Comparison of ENCODE assay signal across 22 mouse cellular contexts in the genomic region with DNA sequence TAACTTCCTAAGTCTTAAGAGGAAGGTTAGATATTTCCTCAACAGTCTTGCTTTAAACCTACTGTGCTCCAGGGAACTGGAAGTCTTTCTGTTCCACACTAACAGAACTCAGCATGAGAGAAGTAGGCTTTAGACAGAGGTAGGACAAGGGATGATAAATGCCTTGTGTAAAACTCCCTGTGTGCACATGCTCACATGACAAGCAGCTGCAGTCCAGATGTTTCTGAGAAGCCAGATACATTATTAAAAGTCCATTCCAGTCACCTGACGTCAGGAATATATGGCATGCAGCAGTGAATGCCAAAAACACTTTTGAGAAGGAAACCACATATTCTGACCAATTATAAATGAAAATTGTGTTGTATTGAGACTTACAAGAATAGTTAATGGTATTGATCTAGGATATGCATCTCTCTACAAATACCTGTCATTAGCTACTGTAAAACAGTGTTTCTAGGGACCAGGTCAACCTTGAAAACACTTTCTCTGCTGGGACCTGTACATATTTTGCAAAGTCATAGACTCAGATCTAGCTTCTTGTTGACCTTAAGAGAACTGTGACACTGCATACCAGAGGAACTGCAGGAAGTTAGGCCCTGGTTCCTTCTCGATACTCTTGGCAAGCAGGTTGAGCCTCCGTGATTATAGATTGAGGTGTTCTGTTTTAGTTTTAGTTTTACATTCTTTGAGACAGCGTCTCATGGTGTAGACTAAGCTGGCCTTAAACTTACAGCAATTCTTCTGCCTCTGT. TPM values are rescaled to one million over a fixed set of nuclear protein-coding genes. Genes with fewer than 3 reads are reported as not detected.
DNase-seq lines count a peak whose midpoint lies in the region; ATAC-seq and TF ChIP-seq lines count a peak whose summit lies in the region.
"Had no signal": no experiment of that assay in that cellular context is flagged by ENCODE, and none has a peak within 500 bp of the region (broad histone marks: within the 10 kb centered on the region; RNA-seq: fewer than 3 reads in every experiment).

No protein-coding gene starts in this region.

- no peak for ATAC-seq in hindbrain, embryonic 14.5 days (ENCODE audit: low FRiP score)
- no peak for ATAC-seq in hindbrain, embryonic 16.5 days
- ATAC-seq in embryonic facial prominence, embryonic 14.5 days (ENCODE audit: low read depth) = no peak
- ATAC-seq in limb, embryonic 14.5 days (ENCODE audit: low FRiP score, low read depth) = peak; percentile 86
- ATAC-seq: forebrain, postnatal 0 days; midbrain, embryonic 13.5 days had no signal

- H3K9me3 ChIP-seq in hindbrain, embryonic 14.5 days (ENCODE audit: control insufficient read depth, low read length) = no peaks in the 10 kb centered on the region
- no peaks in the 10 kb centered on the region for H3K9me3 ChIP-seq in hindbrain, embryonic 16.5 days (ENCODE audit: control insufficient read depth, low read length)
- H3K9me3 ChIP-seq in embryonic facial prominence, embryonic 14.5 days (ENCODE audit: control insufficient read depth, low read length) = no peaks in the 10 kb centered on the region
- H3K9me3 ChIP-seq in limb, embryonic 14.5 days (ENCODE audit: control insufficient read depth, low read length) = no peaks in the 10 kb centered on the region
- H3K9me3 ChIP-seq: G1E; heart, embryonic 10.5 days; midbrain, embryonic 13.5 days had no signal

- peak overlapping the region; percentile 68 for H3K27ac ChIP-seq in hindbrain, embryonic 14.5 days
- no peak overlapping the region for H3K27ac ChIP-seq in hindbrain, embryonic 16.5 days (ENCODE audit: low read depth, low read length)
- H3K27ac ChIP-seq in embryonic facial prominence, embryonic 14.5 days (replicated peaks; ENCODE audit: low read depth, low read length) = 0 out of 2 replicates have a peak overlapping the region, but pooled peaks have one; percentile 9
- peak overlapping the region; percentile 45 for H3K27ac ChIP-seq in limb, embryonic 14.5 days (replicated peaks; ENCODE audit: low read depth, low read length)
- H3K27ac ChIP-seq: heart, embryonic 10.5 days; midbrain, embryonic 13.5 days had no signal

- peaks cover 61% of the 10 kb centered on the region for H3K36me3 ChIP-seq in hindbrain, embryonic 14.5 days (replicated peaks; ENCODE audit: control insufficient read depth, insufficient read depth)
- peaks cover 11% of the 10 kb centered on the region for H3K36me3 ChIP-seq in hindbrain, embryonic 16.5 days (ENCODE audit: control insufficient read depth, insufficient read depth, low read length)
- peaks cover 49% of the 10 kb centered on the region for H3K36me3 ChIP-seq in embryonic facial prominence, embryonic 14.5 days (ENCODE audit: control insufficient read depth, insufficient read depth, low read length)
- peaks cover 57% of the 10 kb centered on the region for H3K36me3 ChIP-seq in limb, embryonic 14.5 days (ENCODE audit: control insufficient read depth, insufficient read depth, low read length)

- H3K4me1 ChIP-seq in hindbrain, embryonic 14.5 days (replicated peaks; ENCODE audit: control insufficient read depth, insufficient read depth, low read length) = no peaks in the 10 kb centered on the region
- H3K4me1 ChIP-seq in hindbrain, embryonic 16.5 days (ENCODE audit: control insufficient read depth, insufficient read depth, low read depth, low read length) = no peaks in the 10 kb centered on the region
- H3K4me1 ChIP-seq in embryonic facial prominence, embryonic 14.5 days (ENCODE audit: control insufficient read depth, insufficient read depth, low read length) = no peaks in the 10 kb centered on the region
- peaks cover 2% of the 10 kb centered on the region; the same call in 1 of the 2 replicates for H3K4me1 ChIP-seq in limb, embryonic 14.5 days (ENCODE audit: control insufficient read depth, insufficient read depth, low read length)
- H3K4me1 ChIP-seq: heart, embryonic 10.5 days; midbrain, embryonic 13.5 days had no signal

- intact Hi-C loops in left cerebral cortex, postnatal 4 days (cut with DNase I) = no loop called here

- no peak overlapping the region for H3K9ac ChIP-seq in hindbrain, embryonic 14.5 days
- H3K9ac ChIP-seq in hindbrain, embryonic 16.5 days (ENCODE audit: low read depth, low read length) = no peak overlapping the region
- H3K9ac ChIP-seq in embryonic facial prominence, embryonic 14.5 days (ENCODE audit: low read depth, low read length) = no peak overlapping the region
- H3K9ac ChIP-seq in limb, embryonic 14.5 days (ENCODE audit: low read depth, low read length, severe bottlenecking) = no peak overlapping the region
- H3K9ac ChIP-seq: forebrain, postnatal 0 days; midbrain, embryonic 13.5 days had no signal

- WGBS in hindbrain, embryonic 14.5 days = 83% methylated on average over 4 of the region's 4 CpGs
- WGBS in hindbrain, embryonic 16.5 days = 82% methylated on average over 4 of the region's 4 CpGs
- 58% methylated on average over 4 of the region's 4 CpGs for WGBS in embryonic facial prominence, embryonic 14.5 days
- WGBS in limb, embryonic 14.5 days = 44% methylated on average over 4 of the region's 4 CpGs

- TF ChIP-seq POLR2A in limb, embryonic 14.5 days (IDR thresholded peaks at IDR 0.05; ENCODE audit: borderline replicate concordance, extremely low read depth, insufficient read depth, insufficient read length) = no peak

- DNase-seq in hindbrain, embryonic 14.5 days (ENCODE audit: low spot score) = no peak
- peak; percentile 86 for DNase-seq in NIH3T3 (ENCODE audit: low read depth)
- peak; percentile 74 for DNase-seq in embryonic facial prominence, embryonic 14.5 days (ENCODE audit: low spot score)
- peak; percentile 82 for DNase-seq in limb, embryonic 14.5 days (ENCODE audit: low spot score)
- no peak for DNase-seq in urinary bladder, postnatal 10 days (ENCODE audit: low spot score)
- no peak for DNase-seq in left cerebral cortex, postnatal 4 days
- DNase-seq: adrenal gland, adult 8-10 months; cerebellum, adult 11-12 months; cerebellum, postnatal 36 days; forebrain, postnatal 0 days; gastrocnemius, postnatal 10 days; heart, postnatal 36 days; kidney, adult 11 months; kidney, postnatal 4 days; lung, postnatal 14 days; right cerebral cortex, postnatal 25 days; thymus, postnatal 36 days had no signal

- H3K27me3 ChIP-seq in hindbrain, embryonic 14.5 days (ENCODE audit: control insufficient read depth, insufficient read depth, low read length) = no peaks in the 10 kb centered on the region
- no peaks in the 10 kb centered on the region for H3K27me3 ChIP-seq in hindbrain, embryonic 16.5 days (replicated peaks; ENCODE audit: control insufficient read depth, insufficient read depth, low read length)
- no peaks in the 10 kb centered on the region for H3K27me3 ChIP-seq in embryonic facial prominence, embryonic 14.5 days (replicated peaks; ENCODE audit: control insufficient read depth, insufficient read depth, low read length)
- no peaks in the 10 kb centered on the region for H3K27me3 ChIP-seq in limb, embryonic 14.5 days (ENCODE audit: control insufficient read depth, insufficient read depth, low read length)
- H3K27me3 ChIP-seq: midbrain, embryonic 13.5 days had no signal

- H3K4me3 ChIP-seq in hindbrain, embryonic 14.5 days (replicated peaks; ENCODE audit: low read length) = no peak overlapping the region
- no peak overlapping the region for H3K4me3 ChIP-seq in hindbrain, embryonic 16.5 days (ENCODE audit: low read length)
- no peak overlapping the region for H3K4me3 ChIP-seq in embryonic facial prominence, embryonic 14.5 days (ENCODE audit: low read depth, low read length)
- H3K4me3 ChIP-seq in limb, embryonic 14.5 days (replicated peaks; ENCODE audit: low read length) = no peak overlapping the region
- H3K4me3 ChIP-seq: heart, embryonic 10.5 days; midbrain, embryonic 13.5 days had no signal

- no peak overlapping the region for H3K4me2 ChIP-seq in hindbrain, embryonic 14.5 days (replicated peaks)
- no peak overlapping the region for H3K4me2 ChIP-seq in hindbrain, embryonic 16.5 days (ENCODE audit: low read length)
- no peak overlapping the region for H3K4me2 ChIP-seq in embryonic facial prominence, embryonic 14.5 days (ENCODE audit: low read depth, low read length)
- H3K4me2 ChIP-seq in limb, embryonic 14.5 days (replicated peaks; ENCODE audit: low read depth, low read length, severe bottlenecking) = no peak overlapping the region
- H3K4me2 ChIP-seq: liver, embryonic 11.5 days; midbrain, embryonic 13.5 days had no signal

RNA-seq across cellular contexts. Expression of gene Mrc2, which starts 30.7 kb away (rescaled TPM):
- polyA plus RNA-seq in hindbrain, embryonic 14.5 days (2014; fragmentation: Nextera tagmentation; extraction: Ambion mirVana) = 3.4 and 3.7 TPM in 2 replicates
- 4.9 and 7.4 TPM in 2 replicates for polyA plus RNA-seq in hindbrain, embryonic 16.5 days (2015; fragmentation: Nextera tagmentation; extraction: Ambion mirVana)
- polyA plus RNA-seq in embryonic facial prominence, embryonic 14.5 days (2014; fragmentation: Nextera tagmentation; extraction: Ambion mirVana) = 23.9 and 27.3 TPM in 2 replicates
- polyA plus RNA-seq in limb, embryonic 14.5 days (2012; rRNA removed) = 98.5 and 125 TPM in 2 replicates
- 26.4 and 27.5 TPM in 2 replicates for polyA plus RNA-seq in limb, embryonic 14.5 days (2014; fragmentation: Nextera tagmentation; extraction: Ambion mirVana)
- 10 to 100 TPM; 13.4 to 13.5 TPM for total RNA-seq in left cerebral cortex, postnatal 4 days (2021)
- polyA plus RNA-seq: G1E had no signal

Comparison
In these comparisons a context has a peak if more than half of its experiments do, and no peak if none do; other contexts are left out.
1. DNase-seq: peak in NIH3T3 (single experiment), embryonic facial prominence, embryonic 14.5 days (single experiment) and limb, embryonic 14.5 days (single experiment); none in hindbrain, embryonic 14.5 days (single experiment), urinary bladder, postnatal 10 days (single experiment) and left cerebral cortex, postnatal 4 days (single experiment).